Mouse (Mus musculus) hindbrain, embryonic 13.5 days (tissue): ENCODE results near the gene Nat9. TPM values are rescaled to one million over a fixed set of nuclear protein-coding genes. Genes with fewer than 3 reads are reported as not detected.

Experiments
- ATAC-seq: fragments of 200-750 bp; cut with Nextera tagmentation; 2 replicates; pipeline ENCODE4 v1.8.0; 2017; ENCODE audit warnings: moderate TSS enrichment; ENCODE audit not compliant: low FRiP score
- H3K27ac ChIP-seq: fragments of 300-500 bp; sonication (generic); 2 replicates; pipeline ENCODE4 v1.5.1; 2015; ENCODE audit warnings: inconsistent platforms, mild to moderate bottlenecking, moderate library complexity
- H3K27me3 ChIP-seq: fragments of 300-500 bp; sonication (generic); 2 replicates; pipeline ENCODE4 v1.6.1; 2015; ENCODE audit warnings: mild to moderate bottlenecking, inconsistent platforms
- H3K36me3 ChIP-seq: fragments of 300-500 bp; sonication (generic); 2 replicates; pipeline ENCODE4 v1.6.1; 2015; ENCODE audit warnings: mild to moderate bottlenecking, inconsistent platforms
- H3K4me1 ChIP-seq: fragments of 300-500 bp; sonication (generic); replicated peaks from 2 replicates; pipeline ENCODE4 v1.6.1; 2015; ENCODE audit warnings: inconsistent platforms
- H3K4me2 ChIP-seq: fragments of 300-500 bp; sonication (generic); 2 replicates; pipeline ENCODE4 v1.6.1; 2015; ENCODE audit warnings: inconsistent platforms, mild to moderate bottlenecking, moderate library complexity
- H3K4me3 ChIP-seq: fragments of 300-500 bp; sonication (generic); 2 replicates; pipeline ENCODE4 v1.5.1; 2015; ENCODE audit warnings: mild to moderate bottlenecking, inconsistent platforms
- H3K9ac ChIP-seq: fragments of 300-500 bp; sonication (generic); 2 replicates; pipeline ENCODE4 v1.6.1; 2015; ENCODE audit warnings: mild to moderate bottlenecking, inconsistent platforms
- H3K9me3 ChIP-seq: fragments of 300-500 bp; sonication (generic); 2 replicates; pipeline ENCODE4 v1.6.1; 2016; ENCODE audit warnings: inconsistent platforms
- WGBS: fragments of 180-500 bp; shearing (Covaris S2); methylation state at CpG from one replicate; pipeline ENCODE4 v1.1.7; 2015; 5-methylcytosine and 5-hydroxymethylcytosine counted together
- polyA plus RNA-seq: library from polyadenylated mRNA; unstranded; fragments of >200 nt; fragmentation: Nextera tagmentation; extraction: Ambion mirVana; gene quantifications from 2 replicates; pipeline ENCODE4 v1.2.1, GENCODE M21; 2015

Nat9 gene
- polyA plus RNA-seq, 1 experiment from 2014 or later = 22.0 TPM

DNA sequence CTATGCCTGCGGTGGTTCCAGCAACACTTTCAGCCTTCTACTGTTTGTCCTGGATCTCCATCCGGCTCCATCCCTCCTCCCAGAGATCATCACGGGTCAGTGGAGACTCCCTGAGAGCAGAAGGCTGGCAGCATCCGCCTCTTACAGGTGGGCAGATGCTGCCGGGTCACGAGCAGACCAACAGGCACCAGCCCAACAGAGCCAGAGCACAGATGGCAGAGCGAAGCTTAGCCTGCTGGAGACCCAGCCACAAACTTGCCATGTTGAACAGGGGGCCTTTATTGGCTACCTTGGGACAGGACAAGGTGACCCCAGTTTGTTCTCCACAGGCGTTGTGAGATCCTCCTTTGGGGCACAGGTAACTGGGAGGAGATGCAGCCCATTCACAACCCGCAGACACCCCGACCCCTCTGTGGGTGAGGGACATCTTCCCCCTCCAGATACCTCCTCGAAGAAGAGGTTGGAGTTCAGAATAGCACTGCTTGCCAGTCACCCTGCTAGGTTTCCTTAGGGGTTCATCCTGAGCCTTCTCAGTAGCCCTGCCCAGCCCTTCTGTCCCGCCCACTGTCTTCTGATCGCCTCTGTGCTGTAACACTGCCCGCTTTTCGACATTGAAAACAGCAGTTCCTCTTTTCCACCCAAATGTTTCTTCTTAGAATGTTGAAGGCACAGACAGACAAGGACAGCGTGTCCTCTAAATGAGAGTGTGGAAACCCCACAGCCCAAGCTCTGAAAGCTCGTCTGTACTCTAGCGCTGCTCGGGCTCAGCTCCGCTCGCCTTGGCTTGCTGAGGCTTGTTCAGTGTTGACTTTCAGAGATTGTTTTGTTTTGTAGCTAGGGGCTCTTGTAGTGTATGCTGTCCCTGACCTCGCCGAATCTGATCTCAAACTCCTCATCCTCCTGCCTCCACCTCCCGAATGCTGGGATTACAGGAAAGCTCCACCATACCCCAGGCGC, 21.4 kb upstream of the Nat9 start:
- no peak overlapping the region for H3K4me2 ChIP-seq
- peaks cover 19% of the 10 kb centered on the region for H3K27me3 ChIP-seq
- 76% methylated on average over 25 of the region's 25 CpGs for WGBS
- peaks cover 40% of the 10 kb centered on the region for H3K36me3 ChIP-seq
- H3K4me1 ChIP-seq = peaks cover 76% of the 10 kb centered on the region
- no peak overlapping the region for H3K9ac ChIP-seq
- H3K4me3 ChIP-seq = no peak overlapping the region
- ATAC-seq = no peak
- no peak overlapping the region for H3K27ac ChIP-seq
- H3K9me3 ChIP-seq = no peaks in the 10 kb centered on the region

GRCm38 (mm10) chr11:115208126-115208525, 20.5 kb upstream of the Nat9 start:
- peaks cover 14% of the 10 kb centered on the region for H3K27me3 ChIP-seq
- H3K27ac ChIP-seq = no peak overlapping the region
- H3K9ac ChIP-seq = no peak overlapping the region; the same call in 1 of the 2 replicates
- no peak for ATAC-seq
- H3K4me3 ChIP-seq = no peak overlapping the region
- no peaks in the 10 kb centered on the region for H3K9me3 ChIP-seq
- WGBS = 61% methylated on average over 12 of the region's 12 CpGs
- no peak overlapping the region for H3K4me2 ChIP-seq
- peaks cover 75% of the 10 kb centered on the region for H3K4me1 ChIP-seq
- H3K36me3 ChIP-seq = peaks cover 48% of the 10 kb centered on the region

DNA sequence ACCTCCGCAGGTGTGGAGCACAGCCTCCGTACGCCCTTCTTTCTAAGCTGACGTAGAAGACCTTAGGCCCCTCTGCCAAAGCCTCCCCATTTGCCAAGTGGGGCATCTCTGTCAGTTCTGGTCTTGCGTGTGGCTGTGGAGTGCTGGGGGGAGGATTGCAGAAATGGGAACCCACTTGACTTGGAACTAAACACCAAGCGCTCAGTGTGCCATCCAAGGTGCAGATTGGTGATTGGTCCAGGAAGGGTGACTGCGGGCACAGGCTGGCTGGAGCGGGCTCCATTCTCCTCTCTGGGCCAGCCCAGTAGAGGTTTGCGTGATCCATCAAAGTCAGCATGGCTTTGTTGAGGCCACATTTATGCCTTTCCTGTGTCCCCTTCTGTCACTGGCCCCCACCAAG, 15.1 kb upstream of the Nat9 start:
- no peak overlapping the region for H3K9ac ChIP-seq
- peaks cover 53% of the 10 kb centered on the region for H3K4me1 ChIP-seq
- WGBS = 89% methylated on average over 9 of the region's 9 CpGs
- H3K4me2 ChIP-seq = no peak overlapping the region
- H3K27me3 ChIP-seq = peaks cover 22% of the 10 kb centered on the region
- ATAC-seq = no peak
- no peaks in the 10 kb centered on the region for H3K9me3 ChIP-seq
- H3K36me3 ChIP-seq = peaks cover 64% of the 10 kb centered on the region
- H3K27ac ChIP-seq = no peak overlapping the region
- no peak overlapping the region for H3K4me3 ChIP-seq

GRCm38 (mm10) chr11:115202316-115202715, 14.7 kb upstream of the Nat9 start:
- Histone ChIP-seq H3K9me3 (no peaks in the 10 kb centered on the region), H3K36me3 (peaks cover 67% of the 10 kb centered on the region), H3K4me3 (no peak overlapping the region), H3K9ac (no peak overlapping the region), H3K4me1 (peaks cover 48% of the 10 kb centered on the region), H3K27me3 (peaks cover 22% of the 10 kb centered on the region), H3K27ac (no peak overlapping the region), H3K4me2 (no peak overlapping the region)
- ATAC-seq = peak; percentile 71
- WGBS = 15% methylated on average over 12 of the region's 12 CpGs

GRCm38 (mm10) chr11:115200520-115200919, 12.9 kb upstream of the Nat9 start:
- Histone ChIP-seq H3K4me1 (peaks cover 31% of the 10 kb centered on the region), H3K9me3 (no peaks in the 10 kb centered on the region), H3K4me2 (no peak overlapping the region), H3K9ac (no peak overlapping the region), H3K27ac (no peak overlapping the region), H3K27me3 (peaks cover 26% of the 10 kb centered on the region; the same call in 1 of the 2 replicates), H3K4me3 (no peak overlapping the region), H3K36me3 (peaks cover 53% of the 10 kb centered on the region)
- no peak for ATAC-seq
- 97% methylated on average over 4 of the region's 4 CpGs for WGBS

GRCm38 (mm10) chr11:115198932-115199384, 11.3 kb upstream of the Nat9 start:
- Histone ChIP-seq H3K9ac (no peak overlapping the region), H3K36me3 (peaks cover 43% of the 10 kb centered on the region), H3K4me1 (peaks cover 24% of the 10 kb centered on the region), H3K4me3 (no peak overlapping the region), H3K27ac (peak overlapping the region; percentile 18), H3K9me3 (no peaks in the 10 kb centered on the region), H3K4me2 (no peak overlapping the region), H3K27me3 (peaks cover 24% of the 10 kb centered on the region; the same call in 1 of the 2 replicates)
- WGBS = 45% methylated on average over 12 of the region's 12 CpGs
- 0 out of 2 replicates have a peak, but pooled peaks have one; percentile 16 for ATAC-seq

GRCm38 (mm10) chr11:115197558-115197957, 9.9 kb upstream of the Nat9 start:
- no peak overlapping the region for H3K4me3 ChIP-seq
- H3K4me1 ChIP-seq = peaks cover 17% of the 10 kb centered on the region
- no peak overlapping the region for H3K4me2 ChIP-seq
- H3K27me3 ChIP-seq = peaks cover 24% of the 10 kb centered on the region; the same call in 1 of the 2 replicates
- H3K9me3 ChIP-seq = no peaks in the 10 kb centered on the region
- no peak overlapping the region for H3K9ac ChIP-seq
- 83% methylated on average over 8 of the region's 8 CpGs for WGBS
- peaks cover 32% of the 10 kb centered on the region for H3K36me3 ChIP-seq
- no peak overlapping the region for H3K27ac ChIP-seq
- ATAC-seq = no peak

DNA sequence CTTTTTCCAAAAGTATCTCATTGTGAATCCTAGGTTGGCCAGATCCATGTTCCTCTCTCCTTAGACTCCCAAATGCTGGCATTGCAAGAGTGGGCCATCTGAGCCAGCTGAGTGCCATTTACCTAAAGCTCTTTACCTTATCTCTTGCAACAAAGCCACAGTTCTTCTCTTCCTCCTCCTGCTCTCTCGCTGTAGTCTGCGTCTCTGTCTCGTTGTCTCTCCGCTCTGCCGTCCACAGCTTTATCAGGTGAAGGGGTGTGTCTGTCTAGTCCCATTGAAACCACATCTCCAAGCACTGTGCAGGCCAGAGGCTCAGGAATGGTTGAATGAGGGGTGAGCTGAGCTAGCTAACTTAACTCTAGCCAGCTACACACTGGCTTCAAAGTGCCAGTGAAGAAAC, 8.3 kb upstream of the Nat9 start:
- H3K27me3 ChIP-seq = peaks cover 14% of the 10 kb centered on the region; the same call in 1 of the 2 replicates
- no peak overlapping the region for H3K4me3 ChIP-seq
- H3K27ac ChIP-seq = no peak overlapping the region
- H3K4me1 ChIP-seq = peaks cover 15% of the 10 kb centered on the region; the same call in 1 of the 2 replicates
- H3K36me3 ChIP-seq = peaks cover 25% of the 10 kb centered on the region
- no peak overlapping the region for H3K9ac ChIP-seq
- ATAC-seq = no peak
- H3K9me3 ChIP-seq = no peaks in the 10 kb centered on the region
- 95% methylated on average over 5 of the region's 5 CpGs for WGBS
- H3K4me2 ChIP-seq = no peak overlapping the region

DNA sequence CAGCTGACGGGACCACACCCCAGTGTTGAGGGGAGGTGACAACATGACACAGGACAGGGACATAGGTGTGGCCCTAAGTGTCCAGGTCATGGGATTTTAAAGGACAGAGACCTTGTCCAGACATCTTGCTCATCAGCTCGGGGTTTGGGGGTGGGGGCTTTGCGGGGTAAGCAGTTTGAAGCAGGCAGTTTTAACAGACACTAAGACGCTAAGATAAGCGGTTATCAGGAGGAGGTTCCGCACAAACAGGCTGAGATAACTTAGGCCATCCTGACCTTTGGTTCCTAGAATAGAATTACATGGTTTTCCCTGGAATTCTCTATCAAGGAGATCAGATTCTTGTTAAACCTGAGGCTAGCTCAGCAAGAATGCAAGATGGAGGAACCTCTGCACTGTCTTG, 7.0 kb upstream of the Nat9 start:
- no peak overlapping the region for H3K27ac ChIP-seq
- H3K4me1 ChIP-seq = peaks cover 15% of the 10 kb centered on the region; the same call in 1 of the 2 replicates
- no peak overlapping the region for H3K9ac ChIP-seq
- peaks cover 8% of the 10 kb centered on the region; the same call in 1 of the 2 replicates for H3K27me3 ChIP-seq
- no peak overlapping the region for H3K4me2 ChIP-seq
- no peaks in the 10 kb centered on the region for H3K9me3 ChIP-seq
- ATAC-seq = no peak
- WGBS = 90% methylated on average over 6 of the region's 6 CpGs
- H3K36me3 ChIP-seq = peaks cover 26% of the 10 kb centered on the region
- no peak overlapping the region for H3K4me3 ChIP-seq

DNA sequence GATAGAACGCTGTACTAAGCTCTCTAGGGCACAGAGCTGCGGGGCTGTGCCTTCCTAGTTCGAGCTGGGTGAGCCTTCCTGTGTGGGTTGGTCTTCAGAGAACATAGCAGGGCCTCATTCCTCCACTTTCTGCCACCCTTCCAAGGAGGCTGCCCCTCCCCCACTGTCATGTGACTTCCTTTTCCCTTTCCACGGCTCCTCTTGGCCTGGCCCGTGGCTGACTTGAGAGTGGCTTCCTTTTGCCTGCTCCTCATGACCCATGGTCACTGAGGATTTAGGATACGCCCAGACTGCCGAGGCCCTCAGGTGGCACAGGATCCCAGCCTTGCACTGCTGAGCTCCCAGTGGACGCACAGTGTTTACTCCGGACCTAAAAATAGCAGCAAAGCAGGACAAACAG, 4.5 kb upstream of the Nat9 start:
- no peak overlapping the region for H3K4me2 ChIP-seq
- ATAC-seq = no peak
- no peak overlapping the region for H3K27ac ChIP-seq
- WGBS = 74% methylated on average over 9 of the region's 9 CpGs
- no peak overlapping the region for H3K9ac ChIP-seq
- peaks cover 17% of the 10 kb centered on the region for H3K36me3 ChIP-seq
- no peaks in the 10 kb centered on the region for H3K9me3 ChIP-seq
- H3K27me3 ChIP-seq = 0 out of 2 replicates have a peak, but pooled peaks cover 3% of the 10 kb centered on the region
- no peak overlapping the region for H3K4me3 ChIP-seq
- H3K4me1 ChIP-seq = peaks cover 13% of the 10 kb centered on the region

- no peak overlapping the region for H3K9ac ChIP-seq
- no peak overlapping the region for H3K4me3 ChIP-seq
- WGBS = 93% methylated on average over 6 of the region's 6 CpGs
- peaks cover 23% of the 10 kb centered on the region for H3K4me1 ChIP-seq
- no peak overlapping the region for H3K4me2 ChIP-seq
- H3K27me3 ChIP-seq = no peaks in the 10 kb centered on the region
- peaks cover 14% of the 10 kb centered on the region for H3K36me3 ChIP-seq
- no peaks in the 10 kb centered on the region for H3K9me3 ChIP-seq
- no peak for ATAC-seq
- no peak overlapping the region for H3K27ac ChIP-seq
Measured at GRCm38 (mm10) chr11:115189304-115189703, 1.6 kb upstream of the Nat9 start.

DNA sequence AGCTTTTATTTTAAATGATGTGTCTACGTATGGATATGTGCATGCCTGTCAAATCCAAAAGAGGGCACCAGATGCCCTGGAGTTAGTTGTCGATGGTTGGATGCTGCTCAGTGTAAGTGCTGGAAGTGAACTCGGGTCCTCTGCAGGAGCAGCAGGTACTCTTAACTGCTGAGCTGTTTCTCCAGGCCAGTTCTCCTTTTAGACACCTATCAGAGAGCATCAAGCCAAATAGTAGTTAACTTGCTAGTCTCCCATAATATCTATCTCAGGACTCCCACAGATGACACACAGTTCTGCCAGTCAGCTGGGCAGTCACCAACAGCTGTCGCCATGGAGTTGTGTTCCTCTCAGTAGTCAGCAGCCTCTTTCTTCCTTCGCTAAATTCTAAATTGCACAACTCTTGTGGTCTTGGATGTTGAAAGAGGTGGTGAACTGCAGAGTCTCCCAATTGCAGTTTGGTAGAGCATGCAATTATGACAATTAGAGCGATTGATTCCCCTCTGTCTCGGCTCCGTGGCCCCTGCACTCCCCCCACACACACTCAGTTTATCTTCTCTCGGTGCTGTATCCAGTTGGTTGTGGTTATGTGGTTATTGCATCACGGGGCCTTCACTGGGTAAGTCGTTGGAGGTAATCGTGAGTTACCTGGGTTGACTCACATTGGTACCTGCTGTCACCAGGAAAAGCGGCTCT, 1.0 kb upstream of the Nat9 start:
- no peak overlapping the region for H3K27ac ChIP-seq
- H3K9me3 ChIP-seq = no peaks in the 10 kb centered on the region
- H3K4me3 ChIP-seq = no peak overlapping the region; the same call in 1 of the 2 replicates
- no peaks in the 10 kb centered on the region for H3K27me3 ChIP-seq
- no peak overlapping the region for H3K9ac ChIP-seq
- H3K36me3 ChIP-seq = peaks cover 14% of the 10 kb centered on the region
- peaks cover 23% of the 10 kb centered on the region for H3K4me1 ChIP-seq
- H3K4me2 ChIP-seq = no peak overlapping the region
- WGBS = 90% methylated on average over 13 of the region's 13 CpGs
- ATAC-seq = no peak
